Mouse (Mus musculus): ENCODE data around the gene Nedd4. TPM values are rescaled to one million over a fixed set of nuclear protein-coding genes. Genes with fewer than 3 reads are reported as not detected.
"Not testable (repeated sequence)": the region's sequence is repeated elsewhere in the genome, so short reads cannot be mapped to it uniquely, and the experiment has no call there.

The Nedd4 gene
- total RNA-seq, 2 experiments from 2014 or later, result 250 to 283 TPM

GRCm38 (mm10) chr9:72644418-72645110, 17.6 kb upstream of the Nedd4 start:
- intact Hi-C loops (cut with DNase I), result no loop called here
- DNase-seq, result no peak

- DNase-seq, result no peak
- intact Hi-C loops (cut with DNase I), result no loop called here
Measured at GRCm38 (mm10) chr9:72649781-72650180, 12.4 kb upstream of the Nedd4 start.

- intact Hi-C loops (cut with DNase I), result no loop called here
- DNase-seq, result peak in 1 of 2 experiments; percentile 45
Measured at GRCm38 (mm10) chr9:72652961-72653360, 9.2 kb upstream of the Nedd4 start.

GRCm38 (mm10) chr9:72653533-72653932, 8.6 kb upstream of the Nedd4 start:
- intact Hi-C loops (cut with DNase I), result no loop called here
- DNase-seq, result no peak

- DNase-seq, result peak; percentile 69 to 72
- intact Hi-C loops (cut with DNase I), result loop anchor here (2.0 kb wide), 1 partner anchor 18 kb away; no protein-coding TSS in a partner anchor
Measured at GRCm38 (mm10) chr9:72654593-72655242, 7.4 kb upstream of the Nedd4 start.

- DNase-seq, result no peak
- intact Hi-C loops (cut with DNase I), result loop anchor here (2.0 kb wide), 1 partner anchor 17 kb away; no protein-coding TSS in a partner anchor
Measured at GRCm38 (mm10) chr9:72655602-72656001, 6.5 kb upstream of the Nedd4 start.

- DNase-seq, result no peak
- intact Hi-C loops (cut with DNase I), result no loop called here
Measured at GRCm38 (mm10) chr9:72656491-72656890, 5.7 kb upstream of the Nedd4 start.

- intact Hi-C loops (cut with DNase I), result no loop called here
- no peak for DNase-seq
Measured at GRCm38 (mm10) chr9:72656940-72657339, 5.2 kb upstream of the Nedd4 start.

- intact Hi-C loops (cut with DNase I), result no loop called here
- no peak for DNase-seq
Measured at GRCm38 (mm10) chr9:72657694-72658093, 4.5 kb upstream of the Nedd4 start.

- intact Hi-C loops (cut with DNase I), result loop anchor here (10.0 kb wide), 1 partner anchor 205 kb away; no protein-coding TSS in a partner anchor
- DNase-seq, result no peak
Measured at GRCm38 (mm10) chr9:72660139-72660538, 2.0 kb upstream of the Nedd4 start.

GRCm38 (mm10) chr9:72660911-72661310, 1.2 kb upstream of the Nedd4 start:
- intact Hi-C loops (cut with DNase I), result loop anchor here (10.0 kb wide), 1 partner anchor 206 kb away; no protein-coding TSS in a partner anchor
- no peak for DNase-seq

GRCm38 (mm10) chr9:72661561-72661894, 618 bp upstream of the Nedd4 start:
- intact Hi-C loops (cut with DNase I), result loop anchor here (10.0 kb wide), 1 partner anchor 207 kb away; no protein-coding TSS in a partner anchor
- no peak for DNase-seq

- DNase-seq, result peak; percentile 78 to 79
- intact Hi-C loops (cut with DNase I), result loop anchor here (2.0 to 10.0 kb wide), 2 partner anchors 22 to 208 kb away; no protein-coding TSS in a partner anchor
Measured at GRCm38 (mm10) chr9:72662691-72663533, 766 bp downstream of the Nedd4 start.

GRCm38 (mm10) chr9:72663534-72663918, 1.4 kb downstream of the Nedd4 start:
- intact Hi-C loops (cut with DNase I), result loop anchor here (2.0 to 10.0 kb wide), 2 partner anchors 23 to 209 kb away; no protein-coding TSS in a partner anchor
- no peak for DNase-seq

GRCm38 (mm10) chr9:72664409-72665351, 2.5 kb downstream of the Nedd4 start:
- intact Hi-C loops (cut with DNase I), result loop anchor here (10.0 kb wide), 1 partner anchor 210 kb away; no protein-coding TSS in a partner anchor
- DNase-seq, result no peak

GRCm38 (mm10) chr9:72665517-72665916, 3.4 kb downstream of the Nedd4 start:
- intact Hi-C loops (cut with DNase I), result loop anchor here (10.0 kb wide), 1 partner anchor 211 kb away; no protein-coding TSS in a partner anchor
- no peak for DNase-seq

GRCm38 (mm10) chr9:72666352-72667021, 4.3 kb downstream of the Nedd4 start:
- DNase-seq, result not testable (repeated sequence)
- intact Hi-C loops (cut with DNase I), result loop anchor here (10.0 kb wide), 1 partner anchor 212 kb away; no protein-coding TSS in a partner anchor

- no peak for DNase-seq
Measured at GRCm38 (mm10) chr9:72667126-72667525, 5.0 kb downstream of the Nedd4 start.

GRCm38 (mm10) chr9:72669383-72669782, 7.2 kb downstream of the Nedd4 start:
- DNase-seq, result peak; percentile 31 to 33
- intact Hi-C loops (cut with DNase I), result loop anchor here (10.0 kb wide), 1 partner anchor 215 kb away; no protein-coding TSS in a partner anchor

More at GRCm38 (mm10) chr9:72667126-72667525, 5.0 kb downstream of the Nedd4 start:
- intact Hi-C loops (cut with DNase I), result loop anchor here (10.0 kb wide), 1 partner anchor 212 kb away; no protein-coding TSS in a partner anchor
